Mouse (Mus musculus): ENCODE measurements around the gene Cacul1. TPM values are rescaled to one million over a fixed set of nuclear protein-coding genes. Genes with fewer than 3 reads are reported as not detected.

Cacul1 gene
- total and polyA plus RNA-seq, 2 experiments from 2014 or later: 7.1 to 22.1 TPM

DNA sequence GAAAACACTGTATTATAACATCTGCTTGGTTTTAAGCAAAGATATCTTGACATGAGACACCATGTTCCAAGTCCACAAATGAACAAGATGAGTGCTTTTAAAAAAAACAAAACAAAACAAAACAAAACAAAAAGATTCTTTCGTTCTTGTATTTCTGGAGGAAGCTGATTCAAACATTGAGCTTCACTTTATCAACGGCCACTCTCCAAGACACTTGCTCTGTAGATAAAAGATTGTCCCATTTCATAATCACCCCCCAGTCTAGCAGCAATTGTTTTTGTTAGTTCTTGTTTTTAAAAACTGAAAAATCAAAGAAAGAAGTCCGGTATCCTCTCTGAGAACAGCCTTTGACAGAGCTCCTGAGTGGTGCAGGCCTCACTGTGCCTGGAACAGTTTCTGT, 52.2 kb downstream of the Cacul1 start:
- peaks cover 24% of the 10 kb centered on the region for H3K36me3 ChIP-seq (replicated peaks; ENCODE audit: control insufficient read depth, insufficient read depth, low read length)
- no peaks in the 10 kb centered on the region for H3K27me3 ChIP-seq (ENCODE audit: control insufficient read depth, insufficient read depth, low read length)
- TF ChIP-seq EP300 (IDR thresholded peaks at IDR 0.05; ENCODE audit: low read depth): no peak
- TF ChIP-seq CTCF (IDR thresholded peaks at IDR 0.05; ENCODE audit: low read depth): no peak
- no peaks in the 10 kb centered on the region for H3K9me3 ChIP-seq (replicated peaks; ENCODE audit: control insufficient read depth, low read length)
- H3K4me1 ChIP-seq (ENCODE audit: control insufficient read depth, insufficient read depth): no peaks in the 10 kb centered on the region
- H3K27ac ChIP-seq (ENCODE audit: low read depth): no peak overlapping the region
- ATAC-seq (ENCODE audit: insufficient read depth, low read depth) (no peak), DNase-seq (ENCODE audit: low spot score) (no peak)
- no peak overlapping the region for H3K9ac ChIP-seq (replicated peaks; ENCODE audit: low read depth, low read length)
- H3K4me2 ChIP-seq (ENCODE audit: low read depth, low read length): no peak overlapping the region
- H3K4me3 ChIP-seq (ENCODE audit: low read depth, low read length): no peak overlapping the region
- WGBS: 74% methylated on average over 3 of the region's 3 CpGs

- ATAC-seq (ENCODE audit: insufficient read depth, low read depth) (no peak), DNase-seq (ENCODE audit: low spot score) (no peak)
- H3K4me1 ChIP-seq (ENCODE audit: control insufficient read depth, insufficient read depth): no peaks in the 10 kb centered on the region
- peaks cover 16% of the 10 kb centered on the region for H3K36me3 ChIP-seq (replicated peaks; ENCODE audit: control insufficient read depth, insufficient read depth, low read length)
- H3K9me3 ChIP-seq (replicated peaks; ENCODE audit: control insufficient read depth, low read length): no peaks in the 10 kb centered on the region
- no peak overlapping the region for H3K27ac ChIP-seq (ENCODE audit: low read depth)
- H3K4me2 ChIP-seq (ENCODE audit: low read depth, low read length): no peak overlapping the region
- TF ChIP-seq EP300 (IDR thresholded peaks at IDR 0.05; ENCODE audit: low read depth) (no peak), CTCF (IDR thresholded peaks at IDR 0.05; ENCODE audit: low read depth) (no peak)
- 85% methylated on average over 4 of the region's 4 CpGs for WGBS
- no peak overlapping the region for H3K9ac ChIP-seq (replicated peaks; ENCODE audit: low read depth, low read length)
- H3K4me3 ChIP-seq (ENCODE audit: low read depth, low read length): no peak overlapping the region
- H3K27me3 ChIP-seq (ENCODE audit: control insufficient read depth, insufficient read depth, low read length): no peaks in the 10 kb centered on the region
Measured at GRCm38 (mm10) chr19:60526876-60527275, 53.9 kb downstream of the Cacul1 start.

DNA sequence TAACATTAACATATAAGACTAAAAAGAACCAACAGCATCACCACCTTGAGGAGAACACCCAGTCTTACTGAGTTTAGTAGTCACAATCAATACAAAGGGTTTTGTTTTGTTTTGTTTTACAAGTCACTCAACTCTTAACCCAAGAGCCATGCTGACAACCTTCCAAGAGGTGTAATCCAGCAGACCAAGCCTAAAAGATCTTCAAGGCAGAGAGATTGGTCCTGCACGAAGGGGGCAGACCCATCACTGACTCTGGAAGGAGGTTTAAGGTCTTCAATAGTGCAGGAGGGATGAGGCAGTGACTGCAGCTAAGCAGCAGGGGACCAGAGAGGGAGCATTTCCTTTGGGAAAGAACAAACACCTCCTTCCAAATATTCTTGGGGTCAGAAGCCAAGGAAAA, 55.7 kb downstream of the Cacul1 start:
- 77% methylated on average over 1 of the region's 1 CpGs for WGBS
- Histone ChIP-seq H3K4me1 (ENCODE audit: control insufficient read depth, insufficient read depth) (no peaks in the 10 kb centered on the region), H3K9ac (replicated peaks; ENCODE audit: low read depth, low read length) (no peak overlapping the region), H3K36me3 (replicated peaks; ENCODE audit: control insufficient read depth, insufficient read depth, low read length) (peaks cover 11% of the 10 kb centered on the region), H3K4me2 (ENCODE audit: low read depth, low read length) (no peak overlapping the region), H3K27me3 (ENCODE audit: control insufficient read depth, insufficient read depth, low read length) (no peaks in the 10 kb centered on the region), H3K27ac (ENCODE audit: low read depth) (no peak overlapping the region), H3K4me3 (ENCODE audit: low read depth, low read length) (no peak overlapping the region), H3K9me3 (replicated peaks; ENCODE audit: control insufficient read depth, low read length) (no peaks in the 10 kb centered on the region)
- DNase-seq (ENCODE audit: low spot score): no peak
- ATAC-seq (ENCODE audit: insufficient read depth, low read depth): no peak
- no peak for TF ChIP-seq EP300 (IDR thresholded peaks at IDR 0.05; ENCODE audit: low read depth)
- TF ChIP-seq CTCF (IDR thresholded peaks at IDR 0.05; ENCODE audit: low read depth): no peak

GRCm38 (mm10) chr19:60524678-60525077, 56.1 kb downstream of the Cacul1 start:
- no peaks in the 10 kb centered on the region for H3K9me3 ChIP-seq (replicated peaks; ENCODE audit: control insufficient read depth, low read length)
- ATAC-seq (ENCODE audit: insufficient read depth, low read depth): no peak
- no peak for DNase-seq (ENCODE audit: low spot score)
- no peaks in the 10 kb centered on the region for H3K4me1 ChIP-seq (ENCODE audit: control insufficient read depth, insufficient read depth)
- H3K27me3 ChIP-seq (ENCODE audit: control insufficient read depth, insufficient read depth, low read length): no peaks in the 10 kb centered on the region
- no peak overlapping the region for H3K4me2 ChIP-seq (ENCODE audit: low read depth, low read length)
- H3K9ac ChIP-seq (replicated peaks; ENCODE audit: low read depth, low read length): no peak overlapping the region
- H3K27ac ChIP-seq (ENCODE audit: low read depth): no peak overlapping the region
- H3K4me3 ChIP-seq (ENCODE audit: low read depth, low read length): no peak overlapping the region
- TF ChIP-seq CTCF (IDR thresholded peaks at IDR 0.05; ENCODE audit: low read depth) (no peak), EP300 (IDR thresholded peaks at IDR 0.05; ENCODE audit: low read depth) (no peak)
- 93% methylated on average over 3 of the region's 3 CpGs for WGBS
- H3K36me3 ChIP-seq (replicated peaks; ENCODE audit: control insufficient read depth, insufficient read depth, low read length): peaks cover 11% of the 10 kb centered on the region

GRCm38 (mm10) chr19:60520131-60520530, 60.7 kb downstream of the Cacul1 start:
- Histone ChIP-seq H3K4me3 (ENCODE audit: low read depth, low read length) (no peak overlapping the region), H3K4me2 (ENCODE audit: low read depth, low read length) (no peak overlapping the region), H3K9me3 (replicated peaks; ENCODE audit: control insufficient read depth, low read length) (no peaks in the 10 kb centered on the region), H3K4me1 (ENCODE audit: control insufficient read depth, insufficient read depth) (no peaks in the 10 kb centered on the region), H3K27me3 (ENCODE audit: control insufficient read depth, insufficient read depth, low read length) (no peaks in the 10 kb centered on the region), H3K36me3 (replicated peaks; ENCODE audit: control insufficient read depth, insufficient read depth, low read length) (no peaks in the 10 kb centered on the region), H3K9ac (replicated peaks; ENCODE audit: low read depth, low read length) (no peak overlapping the region), H3K27ac (ENCODE audit: low read depth) (no peak overlapping the region)
- ATAC-seq (ENCODE audit: insufficient read depth, low read depth) (no peak), DNase-seq (ENCODE audit: low spot score) (no peak)
- 89% methylated on average over 3 of the region's 3 CpGs for WGBS
- TF ChIP-seq EP300 (IDR thresholded peaks at IDR 0.05; ENCODE audit: low read depth) (no peak), CTCF (IDR thresholded peaks at IDR 0.05; ENCODE audit: low read depth) (no peak)

- Histone ChIP-seq H3K9me3 (replicated peaks; ENCODE audit: control insufficient read depth, low read length) (no peaks in the 10 kb centered on the region), H3K9ac (replicated peaks; ENCODE audit: low read depth, low read length) (no peak overlapping the region), H3K27me3 (ENCODE audit: control insufficient read depth, insufficient read depth, low read length) (no peaks in the 10 kb centered on the region), H3K36me3 (replicated peaks; ENCODE audit: control insufficient read depth, insufficient read depth, low read length) (no peaks in the 10 kb centered on the region), H3K4me3 (ENCODE audit: low read depth, low read length) (no peak overlapping the region), H3K27ac (ENCODE audit: low read depth) (no peak overlapping the region), H3K4me2 (ENCODE audit: low read depth, low read length) (no peak overlapping the region), H3K4me1 (ENCODE audit: control insufficient read depth, insufficient read depth) (no peaks in the 10 kb centered on the region)
- DNase-seq (ENCODE audit: low spot score) (no peak), ATAC-seq (ENCODE audit: insufficient read depth, low read depth) (no peak)
- 49% methylated on average over 2 of the region's 2 CpGs for WGBS
- no peak for TF ChIP-seq EP300 (IDR thresholded peaks at IDR 0.05; ENCODE audit: low read depth)
- no peak for TF ChIP-seq CTCF (IDR thresholded peaks at IDR 0.05; ENCODE audit: low read depth)
Measured at GRCm38 (mm10) chr19:60515064-60515463, 65.8 kb downstream of the Cacul1 start.

All from heart, postnatal 0 days (tissue).